Mouse (Mus musculus) liver, adult 2 months (tissue): ENCODE measurements around the gene P2rx6. TPM values are rescaled to one million over a fixed set of nuclear protein-coding genes. Genes with fewer than 3 reads are reported as not detected.

Experiments
- DNase-seq: peaks from one replicate; pipeline ENCODE4 v3.0.0-alpha.2; 2011; ENCODE audit warnings: low read depth, low spot score; ENCODE audit errors: extremely low read depth
- H3K27ac ChIP-seq: fragments of 200-500 bp; replicated peaks from 2 replicates; pipeline ENCODE4 v1.5.1; 2012; ENCODE audit warnings: low read depth, mild to moderate bottlenecking, control low read depth, inconsistent platforms, low read length; ENCODE audit not compliant: insufficient read depth
- H3K27me3 ChIP-seq: fragments of 200-500 bp; 2 replicates; pipeline ENCODE4 v1.6.1; 2012; ENCODE audit warnings: mild to moderate bottlenecking, moderate library complexity, low read length, inconsistent platforms; ENCODE audit not compliant: control insufficient read depth, insufficient read depth
- H3K36me3 ChIP-seq: fragments of 200-500 bp; 2 replicates; pipeline ENCODE4 v1.6.1; 2012; ENCODE audit warnings: low read length, inconsistent platforms; ENCODE audit not compliant: control insufficient read depth, insufficient read depth
- H3K4me1 ChIP-seq: fragments of 200-500 bp; 2 replicates; pipeline ENCODE4 v1.6.1; 2011; ENCODE audit warnings: low read length; ENCODE audit not compliant: control insufficient read depth, insufficient read depth
- H3K4me3 ChIP-seq: fragments of 200-500 bp; 2 replicates; pipeline ENCODE4 v1.5.1; 2011; ENCODE audit warnings: low read depth, mild to moderate bottlenecking, control low read depth, low read length, moderate library complexity; ENCODE audit not compliant: insufficient read depth
- H3K79me2 ChIP-seq: fragments of 200-500 bp; 2 replicates; pipeline ENCODE4 v1.6.1; 2012; ENCODE audit warnings: inconsistent platforms, mild to moderate bottlenecking, low read length, moderate library complexity; ENCODE audit not compliant: control insufficient read depth, insufficient read depth
- H3K9ac ChIP-seq: fragments of 200-500 bp; 2 replicates; pipeline ENCODE4 v1.6.1; 2012; ENCODE audit warnings: low read depth, mild to moderate bottlenecking, control low read depth, inconsistent platforms, low read length
- CTCF ChIP-seq: fragments of 200-500 bp; IDR thresholded peaks from 2 replicates; pipeline ENCODE4 v1.5.1; 2011; ENCODE audit warnings: low read depth, low read length, control low read depth
- POLR2A ChIP-seq: fragments of 200-500 bp; IDR thresholded peaks from 2 replicates; pipeline ENCODE4 v1.6.1; 2011; ENCODE audit warnings: low read length, control low read depth; ENCODE audit not compliant: insufficient read depth; ENCODE audit errors: extremely low read depth
- WGBS: fragments of 180-500 bp; shearing (Covaris S2); methylation state at CpG from one replicate; pipeline ENCODE4 v1.1.7; 2018; 5-methylcytosine and 5-hydroxymethylcytosine counted together
- polyA plus RNA-seq: library from polyadenylated mRNA; depleted of rRNA; stranded (reverse); fragments of >200 nt; gene quantifications from 2 replicates; pipeline ENCODE4 v1.2.3, GENCODE M21; 2012; rRNA removed
- total RNA-seq: library from RNA; depleted of rRNA; stranded (reverse); fragments of >200 nt; gene quantifications from 2 replicates; pipeline ENCODE4 v1.2.3, GENCODE M21; 2014; rRNA removed

Gene P2rx6
- total and polyA plus RNA-seq, 2 experiments: under 0.01 TPM; not detected in 1

GRCm38 (mm10) chr16:17625488-17626268 lies 64.0 kb downstream of the P2rx6 start:
- no peaks in the 10 kb centered on the region for H3K79me2 ChIP-seq
- H3K36me3 ChIP-seq: peaks cover 32% of the 10 kb centered on the region
- WGBS: 79% methylated on average over 8 of the region's 8 CpGs
- H3K4me3 ChIP-seq: no peak overlapping the region
- no peak overlapping the region for H3K9ac ChIP-seq
- no peaks in the 10 kb centered on the region for H3K27me3 ChIP-seq
- TF ChIP-seq CTCF: peak; percentile 41; the same call in 1 of the 2 replicates
- no peak for TF ChIP-seq POLR2A
- H3K4me1 ChIP-seq: no peaks in the 10 kb centered on the region
- H3K27ac ChIP-seq: no peak overlapping the region
- DNase-seq: no peak

- Histone ChIP-seq H3K79me2 (no peaks in the 10 kb centered on the region), H3K27me3 (no peaks in the 10 kb centered on the region), H3K4me1 (no peaks in the 10 kb centered on the region), H3K4me3 (no peak overlapping the region), H3K36me3 (peaks cover 35% of the 10 kb centered on the region), H3K9ac (no peak overlapping the region), H3K27ac (no peak overlapping the region)
- 97% methylated on average over 5 of the region's 5 CpGs for WGBS
- DNase-seq: no peak
- TF ChIP-seq CTCF: no peak
- no peak for TF ChIP-seq POLR2A
Measured at GRCm38 (mm10) chr16:17626269-17626555, 64.5 kb downstream of the P2rx6 start.

Other genes starting within 250 kb of the P2rx6 start
- gene Serpind1, start 230.5 kb upstream of the P2rx6 start, total RNA-seq: 636 and 666 TPM in 2 replicates
- gene Serpind1, start 230.5 kb upstream of the P2rx6 start, polyA plus RNA-seq: 368 and 398 TPM in 2 replicates
- 15.9 and 18.8 TPM in 2 replicates for gene Snap29, start 155.9 kb upstream of the P2rx6 start, total RNA-seq
- 3.9 and 4.2 TPM in 2 replicates for gene Snap29, start 155.9 kb upstream of the P2rx6 start, polyA plus RNA-seq
- gene Pi4ka, start 155.6 kb upstream of the P2rx6 start, total RNA-seq: 17.9 and 25.8 TPM in 2 replicates
- 18.0 and 21.4 TPM in 2 replicates for gene Pi4ka, start 155.6 kb upstream of the P2rx6 start, polyA plus RNA-seq
- gene Crkl, start 109.9 kb upstream of the P2rx6 start, total RNA-seq: 9.6 and 15.2 TPM in 2 replicates
- gene Crkl, start 109.9 kb upstream of the P2rx6 start, polyA plus RNA-seq: 28.0 and 28.8 TPM in 2 replicates
- gene Aifm3, start 72.3 kb upstream of the P2rx6 start, total RNA-seq: 1.4 and 3.7 TPM in 2 replicates
- 3.5 and 3.7 TPM in 2 replicates for gene Aifm3, start 72.3 kb upstream of the P2rx6 start, polyA plus RNA-seq
- 39.0 and 53.0 TPM in 2 replicates for gene Lztr1, start 53.2 kb upstream of the P2rx6 start, total RNA-seq
- gene Lztr1, start 53.2 kb upstream of the P2rx6 start, polyA plus RNA-seq: 83.5 and 96.7 TPM in 2 replicates
- 15.1 and 18.8 TPM in 2 replicates for gene Thap7, start 30.7 kb upstream of the P2rx6 start, total RNA-seq
- 47.9 and 49.2 TPM in 2 replicates for gene Thap7, start 30.7 kb upstream of the P2rx6 start, polyA plus RNA-seq
- not detected in 2 replicates for gene Lrrc74b, start 638 bp upstream of the P2rx6 start, total RNA-seq
- gene Lrrc74b, start 638 bp upstream of the P2rx6 start, polyA plus RNA-seq: not detected in 2 replicates
- gene Slc7a4, start 21.3 kb downstream of the P2rx6 start, total RNA-seq: 0.74 TPM in 2 replicates
- 1.9 and 5.3 TPM in 2 replicates for gene Slc7a4, start 21.3 kb downstream of the P2rx6 start, polyA plus RNA-seq
- 3.6 and 6.0 TPM in 2 replicates for gene Smpd4, start 57.5 kb downstream of the P2rx6 start, total RNA-seq
- gene Smpd4, start 57.5 kb downstream of the P2rx6 start, polyA plus RNA-seq: 15.2 and 26.9 TPM in 2 replicates
- not detected in 2 replicates for gene Ccdc74a, start 84.6 kb downstream of the P2rx6 start, total RNA-seq
- gene Ccdc74a, start 84.6 kb downstream of the P2rx6 start, polyA plus RNA-seq: not detected in 2 replicates
- 14.8 and 23.4 TPM in 2 replicates for gene Med15, start 171.0 kb downstream of the P2rx6 start, total RNA-seq
- 32.6 and 49.7 TPM in 2 replicates for gene Med15, start 171.0 kb downstream of the P2rx6 start, polyA plus RNA-seq
- 9.7 and 10.2 TPM in 2 replicates for gene Klhl22, start 197.7 kb downstream of the P2rx6 start, total RNA-seq
- gene Klhl22, start 197.7 kb downstream of the P2rx6 start, polyA plus RNA-seq: 25.5 and 28.2 TPM in 2 replicates
- 1.8 and 2.3 TPM in 2 replicates for gene Scarf2, start 235.4 kb downstream of the P2rx6 start, total RNA-seq
- gene Scarf2, start 235.4 kb downstream of the P2rx6 start, polyA plus RNA-seq: 6.2 and 7.7 TPM in 2 replicates